Mouse (Mus musculus) CH12.LX (cell line): ENCODE data around the gene Gne. TPM values are rescaled to one million over a fixed set of nuclear protein-coding genes. Genes with fewer than 3 reads are reported as not detected.

ENCODE experiments used
- DNase-seq: peaks from one replicate; pipeline ENCODE4 v3.0.0-alpha.2; 2013; ENCODE audit errors: extremely low read depth
- H3K27ac ChIP-seq: 2 replicates; pipeline ENCODE4 v1.5.1; 2012; ENCODE audit warnings: low read depth, mild to moderate bottlenecking, control low read depth, moderate library complexity; ENCODE audit not compliant: insufficient read depth
- H3K27me3 ChIP-seq: replicated peaks from 2 replicates; pipeline ENCODE3; 2012; ENCODE audit warnings: inconsistent platforms
- H3K36me3 ChIP-seq, 2 experiments: replicated peaks in 1 of 2; 2 replicates each; pipeline versions ENCODE3 to v1.6.1; 2012; ENCODE audit warnings: inconsistent platforms in 1 of 2, low read length in 1 of 2, mild to moderate bottlenecking in 1 of 2, mixed read lengths in 1 of 2, moderate library complexity in 1 of 2; ENCODE audit not compliant: control insufficient read depth in 1 of 2, insufficient read depth in 1 of 2
- H3K4me1 ChIP-seq, 2 experiments: 2 replicates each; pipeline ENCODE4 v1.6.1; 2012; ENCODE audit warnings: inconsistent platforms in 1 of 2, moderate library complexity in 1 of 2; ENCODE audit not compliant: insufficient read depth in 2 of 2, control insufficient read depth in 1 of 2
- H3K4me2 ChIP-seq: 2 replicates; pipeline ENCODE4 v1.6.1; 2012; ENCODE audit warnings: low read depth, mild to moderate bottlenecking, control low read depth; ENCODE audit not compliant: poor library complexity, insufficient read depth, severe bottlenecking
- H3K4me3 ChIP-seq, 3 experiments: fragments of 150-350 bp in 1 of 3; sonication (generic) in 1 of 3; replicated peaks in 1 of 3; 2 replicates each; pipeline versions ENCODE3 to v1.5.1; 2011 to 2012; ENCODE audit warnings: low read depth in 2 of 3, low read length in 2 of 3, mild to moderate bottlenecking in 2 of 3, moderate library complexity in 2 of 3, control low read depth in 1 of 3, improper control_type of control experiment in 1 of 3, inconsistent platforms in 1 of 3, mixed read lengths in 1 of 3; ENCODE audit not compliant: poor library complexity in 1 of 3
- H3K79me2 ChIP-seq: replicated peaks from 2 replicates; pipeline ENCODE4 v1.6.1; 2012; ENCODE audit warnings: mild to moderate bottlenecking, moderate library complexity; ENCODE audit not compliant: control insufficient read depth, poor library complexity, insufficient read depth, severe bottlenecking; ENCODE audit errors: extremely low read depth
- H3K9ac ChIP-seq: 2 replicates; pipeline ENCODE4 v1.6.1; 2012; ENCODE audit warnings: low read depth, mild to moderate bottlenecking, control low read depth, moderate library complexity; ENCODE audit not compliant: insufficient read depth
- H3K9me3 ChIP-seq: replicated peaks from 2 replicates; pipeline ENCODE3; 2012; ENCODE audit warnings: low read length, inconsistent platforms, mixed read lengths
- BHLHE40 ChIP-seq: IDR thresholded peaks from 2 replicates; pipeline ENCODE4 v1.6.1; 2011; ENCODE audit warnings: mild to moderate bottlenecking, low read depth, low read length, improper control_type of control experiment
- CHD1 ChIP-seq: IDR thresholded peaks from 2 replicates; pipeline ENCODE4 v1.6.1; 2012; ENCODE audit warnings: low read depth, low read length, improper control_type of control experiment, inconsistent platforms
- CHD2 ChIP-seq: IDR thresholded peaks from 2 replicates; pipeline ENCODE4 v1.6.1; 2011; ENCODE audit warnings: low read length, improper control_type of control experiment
- CTCF ChIP-seq, 2 experiments: IDR thresholded peaks in 1 of 2; conservative IDR thresholded peaks in 1 of 2; 2 replicates each; pipeline ENCODE4 v1.5.1; 2011 to 2012; ENCODE audit warnings: low read depth in 2 of 2, low read length in 2 of 2, improper control_type of control experiment in 1 of 2, inconsistent platforms in 1 of 2, mild to moderate bottlenecking in 1 of 2, moderate library complexity in 1 of 2
- ELF1 ChIP-seq: IDR thresholded peaks from 2 replicates; pipeline ENCODE4 v1.6.1; 2014; ENCODE audit warnings: low read depth, mild to moderate bottlenecking, inconsistent platforms, low read length, improper control_type of control experiment
- ETS1 ChIP-seq: conservative IDR thresholded peaks from 2 replicates; pipeline ENCODE4 v1.6.1; 2012; ENCODE audit warnings: low read depth, mild to moderate bottlenecking, inconsistent platforms, low read length, improper control_type of control experiment, moderate library complexity
- GABPA ChIP-seq: IDR thresholded peaks from 2 replicates; pipeline ENCODE4 v1.6.1; 2012; ENCODE audit warnings: low read depth, low read length, improper control_type of control experiment, inconsistent platforms; ENCODE audit not compliant: insufficient replicate concordance
- HCFC1 ChIP-seq: IDR thresholded peaks from 2 replicates; pipeline ENCODE4 v1.6.1; 2012; ENCODE audit warnings: low read depth, mild to moderate bottlenecking, inconsistent platforms, low read length, improper control_type of control experiment
- IRF4 ChIP-seq: IDR thresholded peaks from 2 replicates; pipeline ENCODE4 v1.6.1; 2014; ENCODE audit warnings: low read depth, mild to moderate bottlenecking, inconsistent platforms, low read length, improper control_type of control experiment
- JUN ChIP-seq: IDR thresholded peaks from 2 replicates; pipeline ENCODE4 v1.6.1; 2011; ENCODE audit warnings: low read depth, mild to moderate bottlenecking, low read length, improper control_type of control experiment, moderate library complexity; ENCODE audit not compliant: insufficient read depth
- JUND ChIP-seq: conservative IDR thresholded peaks from 2 replicates; pipeline ENCODE4 v1.6.1; 2011; ENCODE audit warnings: low read depth, low read length, improper control_type of control experiment
- KAT2A ChIP-seq: IDR thresholded peaks from 2 replicates; pipeline ENCODE4 v1.6.1; 2012; ENCODE audit warnings: low read length, improper control_type of control experiment, inconsistent platforms; ENCODE audit not compliant: insufficient replicate concordance
- MAFK ChIP-seq: IDR thresholded peaks from 2 replicates; pipeline ENCODE4 v1.6.1; 2011; ENCODE audit warnings: low read length, improper control_type of control experiment; ENCODE audit not compliant: insufficient replicate concordance
- MAX ChIP-seq: IDR thresholded peaks from 2 replicates; pipeline ENCODE4 v1.6.1; 2011; ENCODE audit warnings: low read length, improper control_type of control experiment
- MAZ ChIP-seq: IDR thresholded peaks from 2 replicates; pipeline ENCODE4 v1.6.1; 2012; ENCODE audit warnings: low read depth, mild to moderate bottlenecking, inconsistent platforms, low read length, improper control_type of control experiment, moderate library complexity
- MEF2A ChIP-seq: IDR thresholded peaks from 2 replicates; pipeline ENCODE4 v1.6.1; 2014; ENCODE audit warnings: low read depth, mild to moderate bottlenecking, inconsistent platforms, low read length, improper control_type of control experiment, borderline replicate concordance
- MXI1 ChIP-seq: IDR thresholded peaks from 2 replicates; pipeline ENCODE4 v1.6.1; 2011; ENCODE audit warnings: mild to moderate bottlenecking, low read depth, low read length, improper control_type of control experiment
- MYC ChIP-seq: IDR thresholded peaks from 2 replicates; pipeline ENCODE4 v1.6.1; 2011; ENCODE audit warnings: low read depth, mild to moderate bottlenecking, improper control_type of control experiment, low read length
- NELFE ChIP-seq: IDR thresholded peaks from 2 replicates; pipeline ENCODE4 v1.6.1; 2011; ENCODE audit warnings: low read depth, low read length, improper control_type of control experiment
- NRF1 ChIP-seq: IDR thresholded peaks from 2 replicates; pipeline ENCODE4 v1.6.1; 2014; ENCODE audit warnings: low read depth, mild to moderate bottlenecking, inconsistent platforms, low read length, improper control_type of control experiment, moderate library complexity
- POLR2A ChIP-seq: IDR thresholded peaks from 2 replicates; pipeline ENCODE4 v1.6.1; 2011; ENCODE audit warnings: low read depth, mild to moderate bottlenecking, improper control_type of control experiment, low read length
- POLR2AphosphoS2 ChIP-seq: IDR thresholded peaks from 2 replicates; pipeline ENCODE4 v1.6.1; 2011; ENCODE audit warnings: low read depth, low read length, improper control_type of control experiment
- RAD21 ChIP-seq: IDR thresholded peaks from 2 replicates; pipeline ENCODE4 v1.6.1; 2011; ENCODE audit warnings: low read depth, mild to moderate bottlenecking, low read length, improper control_type of control experiment, moderate library complexity
- RCOR1 ChIP-seq: conservative IDR thresholded peaks from 2 replicates; pipeline ENCODE4 v1.6.1; 2012; ENCODE audit warnings: low read depth, mild to moderate bottlenecking, inconsistent platforms, low read length, improper control_type of control experiment
- SIN3A ChIP-seq: IDR thresholded peaks from 2 replicates; pipeline ENCODE4 v1.6.1; 2012; ENCODE audit warnings: low read length, improper control_type of control experiment, inconsistent platforms
- SMC3 ChIP-seq: IDR thresholded peaks from 2 replicates; pipeline ENCODE4 v1.6.1; 2011; ENCODE audit warnings: low read depth, low read length, improper control_type of control experiment
- TBP ChIP-seq: conservative IDR thresholded peaks from 2 replicates; pipeline ENCODE4 v1.6.1; 2011; ENCODE audit warnings: low read depth, low read length, improper control_type of control experiment
- TCF12 ChIP-seq: IDR thresholded peaks from 2 replicates; pipeline ENCODE4 v1.6.1; 2014; ENCODE audit warnings: low read depth, mild to moderate bottlenecking, inconsistent platforms, low read length, improper control_type of control experiment
- UBTF ChIP-seq: IDR thresholded peaks from 2 replicates; pipeline ENCODE4 v1.6.1; 2012; ENCODE audit warnings: low read depth, mild to moderate bottlenecking, inconsistent platforms, low read length, improper control_type of control experiment, moderate library complexity
- USF1 ChIP-seq: IDR thresholded peaks from 2 replicates; pipeline ENCODE4 v1.6.1; 2014; ENCODE audit warnings: low read depth, mild to moderate bottlenecking, inconsistent platforms, low read length, improper control_type of control experiment
- ZKSCAN1 ChIP-seq: IDR thresholded peaks from 2 replicates; pipeline ENCODE4 v1.6.1; 2012; ENCODE audit warnings: low read depth, inconsistent platforms, low read length, improper control_type of control experiment, borderline replicate concordance
- ZMIZ1 ChIP-seq: IDR thresholded peaks from 2 replicates; pipeline ENCODE4 v1.6.1; 2012; ENCODE audit warnings: low read depth, mild to moderate bottlenecking, inconsistent platforms, low read length, improper control_type of control experiment
- ZNF384 ChIP-seq: IDR thresholded peaks from 2 replicates; pipeline ENCODE4 v1.6.1; 2012; ENCODE audit warnings: low read depth, low read length, improper control_type of control experiment, inconsistent platforms
- dilution Hi-C: fragments of 300-500 bp; cut with MboI; formaldehyde crosslinking; loops from 2 replicates; pipeline ENCODE4 v1.14.3; 2020; ENCODE audit warnings: low sequenced_read_pairs; ENCODE audit not compliant: extremely low pct_unique_long_range_greater_than_20kb, extremely low pct_ligation_motif_present
- in situ Hi-C: fragments of 300-500 bp; cut with MboI; formaldehyde crosslinking; loops from 3 replicates; pipeline ENCODE4 v1.14.3; 2019; ENCODE audit warnings: low sequenced_read_pairs, low pct_ligation_motif_present, low pct_unique_long_range_greater_than_20kb, mixed read lengths
- polyA plus RNA-seq: library from polyadenylated mRNA; unstranded; fragments of >175 nt; gene quantifications from 2 replicates; pipeline ENCODE4 v1.2.1, GENCODE M21; 2012; ENCODE audit warnings: low read depth; ENCODE audit not compliant: insufficient read length
- total RNA-seq, 2 experiments: library from RNA; depleted of rRNA; stranded (reverse); fragments of 300-350 nt in 1 of 2; fragments of >200 nt in 1 of 2; gene quantifications; 2 replicates each; pipeline ENCODE4 v1.2.3; 2012 to 2014

Gne gene
- total and polyA plus RNA-seq, 3 experiments, result 34.4 to 37.1 (median 35.3) TPM

DNA sequence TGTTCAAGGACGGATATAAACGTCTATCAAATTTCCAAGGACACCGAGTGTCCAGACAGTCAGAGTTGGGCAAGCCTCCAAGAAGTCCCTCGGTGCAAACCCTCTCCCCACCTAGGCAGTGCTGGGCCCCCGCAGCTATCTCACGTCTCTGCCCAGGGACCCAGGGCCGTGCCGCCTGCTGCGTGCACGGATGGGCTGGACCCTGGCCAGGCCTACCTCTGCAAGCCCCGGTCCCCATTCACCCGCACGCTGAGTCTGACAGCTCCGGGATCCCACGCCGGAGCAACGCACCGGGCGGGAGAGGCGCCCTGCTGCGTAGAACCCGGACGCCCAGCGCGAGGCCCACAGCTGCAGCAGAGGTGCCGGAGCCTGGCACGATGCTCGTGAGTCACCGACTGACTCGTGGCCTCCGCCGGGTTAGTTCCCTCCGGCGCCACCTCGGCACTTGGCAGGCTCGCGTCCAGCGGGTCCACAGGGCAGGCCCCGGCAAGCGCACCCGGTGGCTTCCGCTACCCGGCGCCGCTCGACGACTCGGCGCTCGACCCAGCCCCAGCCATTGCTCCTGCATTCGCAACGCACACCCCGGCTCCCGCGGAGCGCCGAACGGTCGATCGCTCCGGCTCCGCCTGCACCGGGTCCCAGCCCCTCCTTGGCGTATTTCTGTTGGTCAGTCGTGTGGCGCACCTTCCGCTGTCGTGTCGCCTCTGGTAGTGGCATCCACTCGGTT lies 11.7 kb downstream of the Gne start:
- Histone ChIP-seq H3K4me2 (peak overlapping the region; percentile 74), H3K9ac (peak overlapping the region; percentile 83), H3K4me1 (peaks cover 5 to 38% of the 10 kb centered on the region in 2 experiments), H3K27me3 (no peaks in the 10 kb centered on the region), H3K9me3 (no peaks in the 10 kb centered on the region), H3K36me3 (no peaks in the 10 kb centered on the region), H3K27ac (peak overlapping the region; percentile 62), H3K79me2 (peaks cover 17% of the 10 kb centered on the region), H3K4me3 (peak overlapping the region; percentile 73 to 99 (median 87))
- dilution Hi-C loops, result no loop called here
- TF ChIP-seq SMC3 (no peak), MXI1 (peak; percentile 94), ELF1 (peak; percentile 93), JUND (no peak), POLR2AphosphoS2 (no peak), HCFC1 (peak; percentile 87), POLR2A (peak; percentile 83), RCOR1 (0 out of 2 replicates have a peak, but pooled peaks have one; percentile 29), CHD2 (no peak), NELFE (peak; percentile 68; the same call in 1 of the 2 replicates), IRF4 (peak; percentile 70), USF1 (no peak), CHD1 (no peak), BHLHE40 (peak; percentile 41; the same call in 1 of the 2 replicates), ETS1 (no peak), UBTF (peak; percentile 79), JUN (no peak), GABPA (no peak), MYC (no peak), TCF12 (peak; percentile 80; the same call in 1 of the 2 replicates), ZMIZ1 (peak; percentile 71), MAX (peak; percentile 85; the same call in 1 of the 2 replicates), MAFK (no peak), SIN3A (peak; percentile 94), TBP (0 out of 2 replicates have a peak, but pooled peaks have one; percentile 60), CTCF (conservative IDR thresholded peaks at IDR 0.05 in 1 of 2, IDR thresholded peaks at IDR 0.05 in 1 of 2; ENCODE audit: low read depth in 2 of 2, low read length in 2 of 2) (no peak), MEF2A (peak; percentile 72; the same call in 1 of the 2 replicates), MAZ (peak; percentile 80; the same call in 1 of the 2 replicates), RAD21 (no peak), KAT2A (peak; percentile 40; the same call in 1 of the 2 replicates), NRF1 (peak; percentile 51; the same call in 1 of the 2 replicates), ZKSCAN1 (no peak), ZNF384 (peak; percentile 19; the same call in 1 of the 2 replicates)
- in situ Hi-C loops, result loop anchor here (5.0 to 10.0 kb wide), 2 partner anchors 35 to 92 kb away; no protein-coding TSS in a partner anchor
- peak; percentile 84 for DNase-seq
